Mouse (Mus musculus) regulatory T cell (primary cell): ENCODE measurements at regions not wholly inside any gene's neighbourhood (a gene's known extent, or its start where the extent isn't known, plus 50 kb on each side); places are given as distances from the start of the nearest gene placed in this dataset.
"Not testable (repeated sequence)": the region's sequence is repeated elsewhere in the genome, so short reads cannot be mapped to it uniquely, and the experiment has no call there.

Source experiments
- in situ Hi-C: fragments of 300-600 bp; cut with MboI, MseI; formaldehyde crosslinking; loops from one replicate; pipeline ENCODE4 v1.15.1; 2025; ENCODE audit warnings: high pct_unique_total_duplicates

DNA sequence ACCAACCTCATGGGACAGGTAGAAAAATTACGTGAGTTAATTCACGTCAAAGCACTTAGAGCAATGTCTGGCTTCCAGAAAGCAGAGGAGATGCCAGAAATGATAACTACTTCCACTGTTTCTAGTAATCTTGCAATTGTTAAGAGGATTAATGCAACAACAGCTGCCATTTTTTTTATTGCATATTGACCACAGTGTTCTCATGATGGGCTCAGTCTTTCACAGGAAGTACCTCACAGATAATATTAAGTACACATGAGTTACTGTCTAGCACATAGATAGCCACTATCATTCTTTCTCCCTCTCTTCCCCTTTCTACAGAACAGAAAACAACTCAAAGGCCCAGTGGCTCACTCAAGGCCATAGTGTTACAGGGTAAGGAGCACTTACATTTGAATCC is 104.8 kb upstream of the Abca1 start:
- in situ Hi-C loops, result no loop called here

DNA sequence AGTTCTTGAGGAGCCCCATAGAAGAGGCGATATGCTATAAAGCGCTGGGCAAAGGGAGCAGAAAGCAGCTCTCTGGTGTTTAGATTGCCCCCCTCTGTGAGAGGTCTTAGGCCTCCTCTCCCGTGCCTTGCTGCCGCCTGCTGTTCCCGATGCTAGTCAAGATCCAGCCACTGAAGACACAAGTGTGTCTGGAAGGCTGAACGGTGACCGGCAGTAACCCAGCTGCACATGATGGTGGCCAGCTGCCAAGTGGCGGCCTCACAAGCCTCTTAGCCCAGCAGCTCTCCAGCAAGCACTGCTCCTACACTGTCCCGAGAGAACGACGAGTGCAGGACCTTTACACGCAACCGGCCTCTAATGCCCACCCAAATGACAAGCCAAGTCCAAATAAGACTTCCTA is 104.1 kb upstream of the Abca1 start:
- in situ Hi-C loops, result no loop called here

DNA sequence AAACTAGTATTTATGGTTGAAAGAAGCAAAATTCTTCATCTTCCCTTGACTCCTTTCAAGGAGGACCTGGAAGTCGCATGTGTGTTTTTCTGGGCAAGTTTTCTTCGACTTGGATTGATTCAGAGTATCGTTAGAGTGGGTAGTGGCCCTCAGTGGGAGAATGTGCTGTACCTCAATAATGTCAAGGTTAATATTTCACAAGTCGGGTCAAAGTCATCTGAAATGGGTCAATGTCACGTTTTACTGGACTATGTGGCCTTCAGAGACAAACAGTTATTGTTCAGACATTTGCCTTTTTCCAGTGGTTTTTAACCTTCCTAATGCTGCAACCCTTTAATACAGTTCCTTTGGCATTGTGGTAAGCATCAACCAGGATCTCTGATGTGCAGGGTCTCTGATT is 102.8 kb upstream of the Abca1 start:
- in situ Hi-C loops, result no loop called here

DNA sequence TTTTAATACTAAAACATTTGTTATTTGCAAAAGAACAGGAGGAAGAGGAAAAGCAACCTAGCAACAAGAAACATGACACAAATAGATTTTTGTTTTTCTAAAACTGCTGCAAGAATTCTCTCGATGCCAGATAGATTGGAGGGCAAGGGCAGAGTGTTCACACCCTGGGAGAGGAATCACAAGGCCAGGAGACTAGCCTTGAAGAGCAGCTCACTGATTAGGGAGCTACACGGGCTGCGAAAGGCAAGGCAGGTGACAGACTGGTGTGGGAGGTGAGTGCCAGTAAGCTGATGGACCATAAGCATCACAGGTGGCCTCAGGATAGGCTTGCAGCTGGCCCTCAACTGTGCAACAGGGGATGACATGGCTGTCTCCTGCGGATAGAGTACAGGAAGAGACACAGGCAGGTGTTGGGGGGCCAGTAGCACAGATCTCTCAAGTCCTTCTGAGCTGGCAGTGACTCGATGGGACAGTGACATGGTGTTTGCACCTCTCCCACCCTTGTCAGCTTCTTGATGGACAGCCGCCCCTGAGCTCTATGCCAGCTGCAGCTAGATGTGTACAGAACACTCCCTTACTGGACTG is 102.0 kb upstream of the Abca1 start:
- in situ Hi-C loops, result no loop called here

DNA sequence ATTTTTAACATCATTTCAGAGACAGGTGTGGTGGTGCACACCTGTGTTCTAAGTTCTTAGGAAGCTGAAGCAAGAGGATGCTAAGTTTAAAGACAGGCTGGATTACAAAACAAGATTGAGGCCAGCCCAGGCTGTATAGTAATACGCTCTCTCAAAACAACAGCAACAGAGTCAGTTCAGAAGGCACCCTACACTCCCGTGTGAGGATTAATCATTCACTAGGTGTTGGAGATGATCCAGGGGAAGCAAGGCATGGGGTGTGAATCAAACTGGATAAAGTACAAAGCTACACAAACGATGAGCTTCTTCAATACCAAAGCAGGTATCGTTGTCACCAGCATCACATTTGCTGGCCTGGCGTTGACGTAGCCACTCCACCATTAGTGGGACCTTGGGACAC is 99.3 kb upstream of the Abca1 start:
- in situ Hi-C loops, result no loop called here

DNA sequence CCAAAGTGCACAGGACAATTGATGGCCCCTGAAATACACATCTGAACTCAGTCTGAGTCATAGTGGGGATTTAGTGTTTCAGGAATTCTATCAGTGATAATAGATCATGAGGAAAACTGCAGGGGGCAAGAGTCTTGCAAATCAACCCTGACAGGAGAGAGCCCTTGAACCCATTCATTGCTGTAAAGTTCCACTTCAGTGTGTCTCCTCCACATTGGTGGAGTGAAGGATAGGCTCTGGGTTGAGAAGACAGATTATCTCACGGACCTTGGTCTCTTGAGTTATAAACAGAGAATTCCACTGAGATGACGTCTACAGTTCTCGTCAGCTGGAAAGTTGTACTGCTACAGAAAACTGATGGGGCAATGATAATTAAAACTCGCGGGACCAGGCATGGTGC is 97.3 kb upstream of the Abca1 start:
- in situ Hi-C loops, result no loop called here

DNA sequence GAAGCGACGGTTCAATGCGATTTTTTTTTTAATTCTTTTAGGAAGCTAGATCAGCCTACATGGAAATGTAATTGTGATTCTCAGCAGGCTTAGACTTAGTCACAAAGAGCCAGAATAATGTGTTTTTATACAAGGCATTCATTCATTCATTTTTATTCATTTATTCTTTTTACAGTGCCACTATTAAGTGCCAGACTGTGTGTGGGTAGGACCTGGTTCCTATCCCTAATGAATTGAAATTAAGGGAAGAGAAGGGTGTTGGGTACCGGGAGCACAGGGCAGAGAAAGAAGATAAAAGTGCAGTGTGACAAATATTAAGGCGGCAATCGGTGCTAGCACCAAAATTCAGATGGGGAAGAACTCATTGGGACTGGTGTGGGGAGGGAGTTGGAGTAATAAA is 94.8 kb upstream of the Abca1 start:
- in situ Hi-C loops, result no loop called here

DNA sequence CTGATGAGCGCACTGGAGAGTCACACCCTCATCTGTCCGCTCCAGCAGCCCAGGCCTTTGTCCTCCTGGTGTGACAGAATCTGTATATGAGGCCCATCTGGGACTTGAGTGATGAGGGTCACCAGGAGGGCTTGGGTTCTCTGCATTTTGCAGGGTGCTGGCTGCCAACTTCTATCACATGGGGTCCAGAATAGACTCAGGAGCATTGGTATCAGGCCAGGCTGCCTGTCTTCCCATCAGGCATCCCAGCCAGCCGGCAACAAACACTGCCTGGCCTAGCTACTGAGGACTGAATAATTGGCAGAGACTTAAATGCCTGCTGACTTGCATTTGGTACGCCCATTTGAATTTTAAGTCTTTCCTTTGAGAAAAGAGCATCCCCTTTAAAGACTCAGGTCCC is 94.0 kb upstream of the Abca1 start:
- in situ Hi-C loops, result no loop called here

DNA sequence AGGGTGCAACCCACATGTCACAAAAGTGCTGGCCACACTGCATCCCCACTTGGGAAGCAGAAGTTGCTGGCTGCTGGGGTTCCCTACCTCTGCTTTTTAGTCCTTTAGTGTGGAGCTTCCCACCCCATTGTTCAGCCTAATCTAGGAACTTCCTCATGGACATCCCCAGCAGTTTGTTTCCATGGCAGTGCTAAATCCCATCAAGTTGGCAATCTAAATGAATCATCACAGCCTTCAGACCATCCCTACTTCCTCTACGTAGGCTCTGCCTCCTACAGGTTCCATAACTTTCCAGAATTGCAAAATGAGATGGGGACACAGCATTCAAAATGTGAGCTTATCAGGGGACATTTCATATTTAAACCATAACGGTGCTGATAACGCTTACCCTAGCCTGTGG is 90.6 kb upstream of the Abca1 start:
- in situ Hi-C loops, result no loop called here

DNA sequence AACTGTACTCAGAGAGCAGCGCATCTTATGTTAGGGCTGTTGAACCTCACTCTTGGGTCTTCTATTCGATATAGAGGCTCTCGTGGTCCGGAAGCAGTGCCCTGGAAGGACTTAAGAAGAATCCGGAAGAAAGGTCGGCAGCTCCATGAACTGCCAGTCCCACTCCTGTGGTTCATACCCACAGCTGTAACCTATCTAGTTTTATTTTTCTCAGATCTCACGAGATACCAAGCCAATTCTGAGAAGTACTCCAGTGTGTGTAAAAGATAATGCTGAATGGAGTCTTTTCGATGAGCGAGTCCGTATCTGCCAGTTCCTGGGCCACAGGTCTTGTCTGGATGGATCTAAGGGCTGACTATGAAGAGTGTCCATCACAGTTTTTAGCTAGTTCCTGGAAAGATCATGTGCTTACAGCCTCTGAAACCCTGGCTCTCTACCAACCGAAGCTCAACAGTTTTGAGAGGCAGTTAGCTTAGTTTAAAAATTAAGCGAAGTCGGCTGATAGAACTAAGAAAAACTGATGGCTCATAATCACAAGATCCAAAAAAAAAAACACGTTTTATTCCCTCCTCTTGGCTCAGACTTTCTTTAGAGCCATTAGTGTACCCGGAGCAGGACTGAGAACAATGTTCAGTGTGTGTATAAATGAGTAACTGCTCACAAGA is 86.5 kb upstream of the Abca1 start:
- in situ Hi-C loops, result loop anchor here (5.0 kb wide), 1 partner anchor 56 kb away; no protein-coding TSS in a partner anchor

DNA sequence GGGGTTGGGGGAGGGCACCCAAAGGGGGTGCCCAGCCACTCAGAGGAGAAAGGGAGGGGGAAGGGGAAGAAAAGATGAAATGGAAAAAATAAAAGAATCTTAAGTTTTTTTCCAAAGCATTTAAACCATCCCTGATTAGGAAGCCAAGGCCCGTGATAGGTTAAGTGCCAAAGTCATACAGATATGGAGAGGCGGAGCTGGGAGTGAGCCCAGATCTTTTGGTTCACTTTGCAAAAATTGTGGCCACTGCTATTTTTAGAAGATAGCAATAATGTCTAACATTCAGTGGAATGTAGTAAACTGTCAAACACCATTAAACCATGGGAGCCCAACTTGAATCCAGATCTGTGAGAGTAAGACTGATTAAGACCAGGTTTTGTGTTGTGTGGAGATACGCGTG is 85.9 kb upstream of the Abca1 start:
- in situ Hi-C loops, result loop anchor here (5.0 kb wide), 1 partner anchor 57 kb away; no protein-coding TSS in a partner anchor

DNA sequence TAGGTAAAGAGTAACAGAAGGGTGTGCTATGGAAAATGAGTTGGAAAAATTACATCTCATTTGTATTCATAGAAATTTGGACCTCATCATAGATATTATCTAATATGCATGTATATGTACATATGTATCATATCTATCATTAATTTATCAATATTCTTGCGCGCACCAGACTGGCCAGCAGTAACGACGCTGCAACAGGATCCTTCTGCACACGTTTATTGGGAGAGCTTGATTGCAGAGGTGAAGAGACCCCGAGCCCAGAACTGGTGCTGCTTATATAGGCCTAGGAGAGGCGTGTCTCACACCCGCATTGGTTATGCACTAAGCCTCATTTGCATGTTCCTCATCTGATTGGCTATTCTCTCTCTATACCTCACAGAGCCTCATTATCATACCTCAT is 83.8 kb upstream of the Abca1 start:
- in situ Hi-C loops, result not testable (repeated sequence)

DNA sequence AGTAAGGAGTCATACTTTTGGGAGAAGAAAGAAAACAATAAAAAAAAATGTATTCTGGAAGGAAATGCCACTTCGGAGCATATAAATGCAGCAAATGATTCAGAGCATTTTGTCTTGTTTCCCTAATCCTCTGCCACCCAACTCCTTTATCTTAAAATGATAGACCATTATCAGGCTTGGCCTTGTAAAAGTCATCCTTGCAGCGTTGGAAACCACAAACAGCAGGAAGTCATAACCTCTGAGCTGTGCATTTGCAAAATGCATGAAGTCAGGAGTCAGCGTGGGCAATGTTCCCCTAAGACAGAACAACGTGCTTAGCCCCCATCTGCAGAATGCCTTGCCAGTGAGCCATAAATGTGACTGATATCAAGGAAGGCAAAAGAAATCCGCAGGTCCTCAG is 80.2 kb upstream of the Abca1 start:
- in situ Hi-C loops, result no loop called here

DNA sequence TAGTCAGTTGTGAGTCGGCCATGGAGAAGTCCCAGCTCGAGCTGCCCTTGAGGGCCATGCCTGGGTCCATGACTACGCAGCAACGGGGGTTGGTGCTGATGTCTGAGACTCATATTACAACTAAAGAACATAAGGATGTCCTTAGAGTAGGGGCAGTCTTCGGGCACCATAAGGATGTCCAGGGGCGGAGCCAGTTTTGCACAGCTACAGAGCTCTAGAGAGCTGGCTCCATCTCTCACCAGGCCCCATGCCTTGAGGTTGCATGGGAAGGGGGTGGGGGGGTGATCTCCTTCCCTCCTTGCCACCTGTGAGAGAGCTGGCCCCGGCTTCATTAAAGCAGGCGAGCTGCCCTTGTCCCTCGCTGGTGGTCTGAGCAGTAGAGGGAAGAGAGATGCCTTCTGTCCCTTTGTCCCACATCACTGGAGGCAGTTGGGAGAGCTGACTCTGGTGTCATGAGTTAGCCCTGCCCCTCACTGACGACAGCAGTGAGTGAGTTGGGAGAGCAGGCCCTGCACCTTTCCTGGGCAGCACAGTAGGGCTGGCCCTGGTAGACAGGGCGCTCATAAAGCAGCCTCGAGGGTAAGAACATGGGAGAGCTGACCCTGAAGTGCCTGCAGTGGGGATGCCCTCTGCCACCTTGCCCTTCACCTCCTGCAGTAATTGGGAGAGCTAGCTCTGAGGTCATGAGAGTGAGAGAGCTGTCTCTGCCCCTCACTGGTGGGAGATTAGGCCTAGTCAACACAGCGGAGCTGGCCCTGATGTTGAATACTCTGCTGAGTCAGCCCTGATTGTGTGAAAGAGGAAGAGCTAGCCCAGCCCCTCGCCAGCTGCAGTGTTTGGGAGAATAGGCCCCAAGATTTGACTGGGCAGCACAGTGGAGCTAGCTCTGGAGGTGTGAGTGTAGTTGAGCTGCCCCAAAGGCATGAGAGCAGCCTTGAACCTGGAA is 78.9 kb upstream of the Abca1 start:
- in situ Hi-C loops, result no loop called here

DNA sequence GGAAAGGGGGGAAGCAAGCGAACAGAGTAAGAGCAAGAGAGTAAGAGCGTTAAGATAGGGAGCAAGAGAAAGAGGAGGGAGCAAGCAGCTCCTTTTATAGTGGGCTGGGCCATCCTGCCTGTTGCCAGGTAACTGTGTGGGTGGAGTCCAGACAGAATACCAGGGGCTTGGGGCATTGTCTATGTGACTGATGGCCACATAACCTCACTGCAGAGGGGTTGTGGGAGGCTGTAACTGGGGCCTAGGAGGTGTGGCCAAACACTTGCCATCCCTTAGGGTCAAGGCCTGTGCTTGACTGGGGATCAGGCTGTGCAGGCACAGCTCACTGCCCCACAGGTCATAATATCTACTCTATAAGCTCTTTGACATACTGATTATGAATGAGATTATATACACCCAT is 76.2 kb upstream of the Abca1 start:
- in situ Hi-C loops, result no loop called here

DNA sequence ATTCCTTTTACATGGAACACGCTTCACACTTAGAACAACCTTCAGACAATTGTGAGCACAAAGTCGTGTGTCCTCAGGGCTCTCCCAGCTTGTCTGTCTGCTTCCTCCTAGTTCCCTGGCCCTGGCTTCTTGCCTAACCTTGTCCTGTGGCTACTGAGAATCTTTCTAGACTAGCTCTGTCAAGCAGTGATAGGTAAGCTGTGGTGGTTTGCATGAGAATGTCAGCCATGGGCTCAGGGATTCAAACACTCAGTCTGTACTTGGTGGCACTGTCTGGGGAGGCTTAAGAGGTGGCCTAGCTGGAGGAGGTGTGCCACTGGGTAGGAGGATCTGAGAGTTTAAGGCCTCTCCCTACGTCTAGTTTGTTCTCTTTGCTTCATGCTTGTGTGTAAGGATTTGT is 72.7 kb upstream of the Abca1 start:
- in situ Hi-C loops, result no loop called here

DNA sequence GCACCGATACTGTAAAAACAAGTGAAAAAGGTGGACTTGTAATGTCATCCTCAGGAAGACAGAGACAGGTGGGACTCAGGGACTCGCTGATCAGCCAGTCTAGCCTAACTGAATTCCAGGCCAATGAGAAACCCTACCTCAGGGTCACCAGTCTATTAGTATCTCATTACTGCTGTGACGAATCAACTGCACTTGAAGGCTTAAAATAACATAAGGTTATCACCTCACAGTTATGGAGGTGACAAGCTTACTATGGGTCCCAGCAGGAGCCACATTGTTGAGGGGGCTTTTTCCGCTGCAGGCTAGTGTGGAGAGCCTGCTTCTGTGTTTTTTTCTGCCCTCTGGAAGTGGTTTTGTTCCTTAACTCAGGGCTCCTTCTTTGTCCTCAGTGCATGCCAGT is 72.2 kb upstream of the Abca1 start:
- in situ Hi-C loops, result no loop called here

DNA sequence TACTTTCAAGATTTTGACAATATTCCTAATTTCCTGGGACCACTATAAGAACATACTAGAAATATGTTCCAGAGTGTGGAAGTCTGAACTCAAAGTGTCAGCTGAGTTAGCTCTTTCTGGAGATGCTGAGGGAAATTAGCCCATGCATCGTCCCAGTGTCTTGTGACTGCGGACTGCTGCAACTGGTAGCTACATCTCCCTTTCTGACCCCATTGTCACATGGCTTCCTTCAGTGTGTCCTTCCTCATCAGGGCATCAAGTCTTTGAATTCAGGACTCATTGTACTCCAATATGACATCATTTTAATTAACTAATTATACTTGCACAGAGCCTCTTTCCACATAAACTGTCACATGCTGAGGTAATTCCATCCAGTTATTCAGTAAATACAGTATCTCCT is 71.4 kb upstream of the Abca1 start:
- in situ Hi-C loops, result no loop called here

DNA sequence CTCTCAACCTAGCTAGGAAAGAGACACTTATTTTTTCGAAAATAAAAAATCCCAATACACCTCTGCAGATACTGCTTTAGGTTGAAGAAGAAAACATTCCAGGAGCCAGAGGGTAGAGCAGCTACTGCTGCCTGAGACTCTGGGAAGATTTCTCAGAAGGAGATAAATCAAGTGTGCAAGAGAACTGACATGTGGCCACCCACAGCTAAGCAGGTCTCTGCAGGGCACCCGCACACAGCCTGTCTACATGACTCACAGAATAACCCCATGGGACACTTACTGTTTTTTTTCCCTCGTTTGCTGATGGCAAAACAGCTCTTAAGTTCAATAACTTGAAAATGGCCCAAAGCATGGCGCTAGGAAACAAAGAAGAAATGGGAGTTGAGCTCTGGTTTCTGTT is 68.7 kb upstream of the Abca1 start:
- in situ Hi-C loops, result no loop called here

DNA sequence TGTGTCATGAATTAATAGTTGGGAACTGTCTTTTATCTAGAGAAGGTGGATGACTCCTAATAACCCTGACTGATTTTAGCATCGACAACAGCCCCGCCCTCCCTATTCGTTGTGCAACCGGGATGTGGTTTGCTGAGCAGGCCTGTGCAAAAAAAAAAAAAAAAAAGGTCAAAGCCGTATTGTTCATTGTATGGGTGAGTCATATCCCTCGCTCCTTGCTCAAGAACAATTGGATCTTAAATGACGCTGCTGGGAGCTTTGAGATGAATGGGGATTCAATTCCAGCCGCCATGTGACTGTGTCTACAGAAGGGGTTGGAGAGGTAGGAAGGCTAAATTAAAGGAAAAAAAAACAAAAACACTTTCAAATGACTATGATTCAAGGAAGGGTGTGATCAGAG is 68.1 kb upstream of the Abca1 start:
- in situ Hi-C loops, result no loop called here

DNA sequence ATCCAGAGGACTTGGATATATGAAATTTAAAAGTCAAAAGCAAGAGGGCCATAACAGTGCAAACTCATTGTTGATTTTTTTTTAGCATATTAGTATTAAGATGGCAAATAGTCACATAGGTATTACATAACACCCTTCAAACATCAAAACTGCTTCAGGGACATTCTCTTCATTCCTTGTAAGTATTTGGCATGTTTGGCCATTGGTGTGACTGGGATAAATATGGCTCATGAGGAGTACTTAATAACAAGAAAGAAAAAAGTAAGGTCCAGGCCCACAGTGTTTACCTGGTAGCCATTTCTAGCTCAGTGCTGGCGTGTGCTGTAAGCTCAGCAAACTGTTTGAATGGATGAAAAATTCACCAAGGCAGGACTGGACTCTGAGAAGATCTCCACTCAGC is 67.4 kb upstream of the Abca1 start:
- in situ Hi-C loops, result no loop called here

DNA sequence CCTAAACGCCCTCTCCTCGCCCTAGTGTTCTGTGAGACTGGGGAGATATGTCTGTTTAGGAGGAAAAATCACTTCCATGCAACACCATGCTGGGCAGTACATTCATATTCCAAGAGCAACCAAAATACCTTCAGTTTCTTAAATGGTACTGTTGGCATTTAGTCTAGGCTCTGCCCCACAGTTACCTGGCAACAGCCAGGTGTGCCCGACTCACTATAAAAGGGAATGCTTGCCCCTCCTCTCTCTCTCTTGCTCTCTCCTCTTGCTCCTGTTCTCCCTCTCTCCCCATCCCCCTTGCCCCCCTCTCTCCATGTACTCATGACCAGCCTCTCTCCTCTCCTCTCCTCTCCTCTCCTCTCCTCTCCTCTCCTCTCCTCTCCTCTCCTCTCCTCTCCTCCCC is 66.7 kb upstream of the Abca1 start:
- in situ Hi-C loops, result no loop called here

DNA sequence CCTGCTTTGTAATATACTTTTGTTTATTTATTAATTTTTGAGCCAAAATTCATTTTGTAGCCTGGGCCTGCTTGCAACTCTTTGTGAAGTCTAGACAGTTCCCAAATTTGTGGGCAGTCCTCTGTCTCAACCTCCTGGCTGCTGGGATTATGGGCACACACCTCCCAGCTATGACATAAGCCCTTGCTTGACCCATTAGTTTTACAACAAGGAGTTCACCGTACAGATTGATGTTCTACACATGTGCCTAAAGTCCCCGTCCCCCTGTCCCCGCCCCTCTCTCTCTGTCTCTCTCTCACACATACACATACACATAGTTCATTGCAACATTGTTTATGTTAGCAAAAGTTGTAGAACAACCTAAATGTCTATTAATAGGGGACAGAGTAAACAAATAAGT is 63.7 kb upstream of the Abca1 start:
- in situ Hi-C loops, result no loop called here
